Mouse (Mus musculus): ENCODE results near the gene Rin1.

DNA sequence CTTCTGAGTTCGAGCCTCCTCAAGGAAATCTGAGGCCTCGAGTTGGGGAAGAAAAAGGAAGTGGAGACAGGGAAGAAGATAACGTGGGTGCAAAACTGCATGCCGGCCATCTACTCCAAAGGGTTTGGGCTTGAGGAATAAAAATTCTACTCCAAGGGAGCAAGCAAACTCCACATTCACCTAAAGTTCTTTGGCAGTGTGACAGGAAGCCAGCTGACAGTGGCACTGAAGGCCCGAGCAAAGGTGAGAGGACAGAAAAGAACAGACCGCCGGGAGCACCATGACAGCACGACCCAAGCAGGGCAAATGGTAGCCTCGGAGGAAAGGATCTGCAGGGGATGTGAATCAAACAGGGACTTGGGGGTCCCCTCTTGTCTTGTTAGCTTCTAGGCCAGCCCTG is 55.8 kb downstream of the Rin1 start:
- TF ChIP-seq CTCF (conservative IDR thresholded peaks at IDR 0.05 in 1 of 2, IDR thresholded peaks at IDR 0.05 in 1 of 2; ENCODE audit: low read depth in 2 of 2, low read length in 2 of 2) (no peak), E2F4 (IDR thresholded peaks at IDR 0.05; ENCODE audit: insufficient replicate concordance, low read depth, low read length) (no peak), TCF12 (IDR thresholded peaks at IDR 0.05; ENCODE audit: low read depth, low read length) (no peak)

Measured in CH12.LX (cell line).